Mouse (Mus musculus) frontal cortex, adult 2 months (tissue): ENCODE results near the gene Cdc42ep5. TPM values are rescaled to one million over a fixed set of nuclear protein-coding genes. Genes with fewer than 3 reads are reported as not detected.
"Not testable (repeated sequence)": the region's sequence is repeated elsewhere in the genome, so short reads cannot be mapped to it uniquely, and the experiment has no call there.

Source experiments
- DNase-seq, 2 experiments: peaks; one replicate each; pipeline ENCODE4 v3.0.0; 2022; ENCODE audit warnings: low spot score in 1 of 2; ENCODE audit errors: extremely low spot score in 1 of 2
- polyA plus RNA-seq: library from polyadenylated mRNA; depleted of rRNA; stranded (reverse); fragments of >200 nt; gene quantifications from 2 replicates; pipeline ENCODE4 v1.2.3, GENCODE M21; 2012; rRNA removed

Cdc42ep5 gene
- 3.5 and 3.9 TPM in 2 replicates for polyA plus RNA-seq

DNA sequence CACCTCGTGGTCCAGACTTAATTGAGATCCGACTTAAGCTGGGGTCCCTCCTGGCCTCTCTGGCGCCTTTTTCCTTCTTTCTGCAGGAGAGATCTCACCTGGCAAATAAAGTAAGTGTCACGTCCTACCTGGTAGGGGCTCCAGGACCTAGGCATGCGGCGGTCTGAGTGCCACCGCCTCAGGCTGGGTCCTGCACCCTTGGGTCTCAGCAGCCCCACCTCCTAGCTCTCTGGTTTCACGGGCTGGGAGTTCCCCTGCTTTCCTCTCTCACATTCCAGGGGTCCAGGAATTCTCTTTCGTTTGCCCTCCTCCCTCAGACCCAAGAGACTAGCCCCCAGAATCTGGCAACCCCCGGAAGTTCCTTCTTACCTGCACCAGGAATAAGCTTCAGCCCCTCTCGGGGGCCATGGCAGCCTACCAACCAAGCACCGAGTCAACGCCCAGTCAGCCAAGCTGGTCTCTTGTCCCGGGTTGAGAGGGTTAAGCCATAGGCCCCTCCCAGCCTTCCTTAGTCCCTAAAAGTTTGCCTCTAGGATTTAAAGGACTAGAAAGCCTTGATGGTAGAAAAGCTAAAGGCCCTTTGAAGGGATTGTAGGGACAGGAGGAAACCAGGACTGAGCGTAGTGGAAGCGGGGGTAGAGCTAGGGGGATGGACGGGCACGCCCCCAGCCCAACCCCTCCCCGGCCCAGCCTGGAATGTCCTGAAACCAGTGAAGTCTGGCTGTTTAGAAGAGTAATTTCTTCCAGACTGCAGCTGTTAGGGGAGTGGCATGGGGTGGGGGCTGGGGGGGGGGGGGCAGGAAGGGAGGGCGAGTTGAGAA lies at the start of gene Cdc42ep5:
TSS of gene Cdc42ep5 (minus strand) at position 771 of the 821 bp plus-strand sequence.
- no peak for DNase-seq

DNA sequence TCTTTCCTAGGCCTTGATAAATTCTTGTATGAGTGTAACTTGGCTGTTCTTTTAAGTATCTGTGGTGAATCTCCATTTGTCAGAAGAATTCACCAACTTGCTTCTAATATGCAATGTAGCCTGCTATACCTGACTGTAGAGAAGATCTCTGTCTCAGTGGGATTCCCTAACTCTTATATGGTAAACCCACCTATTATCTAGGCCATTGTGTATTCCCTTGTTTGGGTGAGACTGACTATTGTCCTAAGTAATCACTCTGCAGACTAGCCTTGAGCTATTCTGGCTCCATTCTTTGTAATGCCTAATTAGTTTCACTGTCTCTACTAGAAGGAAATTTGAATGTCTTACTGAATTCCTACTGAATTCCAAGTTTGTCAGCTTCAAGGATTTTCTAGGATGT lies 48.8 kb upstream of the Cdc42ep5 start:
- not testable (repeated sequence) for DNase-seq

DNA sequence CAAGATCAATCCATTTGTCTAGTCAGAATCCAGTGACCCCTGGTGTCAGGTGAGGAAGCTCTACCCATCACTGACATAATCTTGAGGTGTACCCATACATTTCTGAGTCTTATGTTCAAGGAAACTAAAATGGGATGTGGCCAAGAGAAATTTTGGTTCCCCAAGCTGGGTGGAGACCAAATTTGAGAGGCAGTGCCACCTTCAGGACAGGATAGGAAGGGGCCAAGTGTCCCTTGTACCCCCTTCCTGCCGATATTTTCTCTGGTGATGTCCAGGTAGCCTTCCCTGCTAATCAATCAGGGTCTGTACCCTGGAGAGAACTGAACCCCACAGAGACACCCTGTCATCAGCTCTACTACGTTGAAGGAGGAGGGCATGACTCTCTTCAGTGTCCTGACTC lies 44.0 kb upstream of the Cdc42ep5 start:
- no peak for DNase-seq

DNA sequence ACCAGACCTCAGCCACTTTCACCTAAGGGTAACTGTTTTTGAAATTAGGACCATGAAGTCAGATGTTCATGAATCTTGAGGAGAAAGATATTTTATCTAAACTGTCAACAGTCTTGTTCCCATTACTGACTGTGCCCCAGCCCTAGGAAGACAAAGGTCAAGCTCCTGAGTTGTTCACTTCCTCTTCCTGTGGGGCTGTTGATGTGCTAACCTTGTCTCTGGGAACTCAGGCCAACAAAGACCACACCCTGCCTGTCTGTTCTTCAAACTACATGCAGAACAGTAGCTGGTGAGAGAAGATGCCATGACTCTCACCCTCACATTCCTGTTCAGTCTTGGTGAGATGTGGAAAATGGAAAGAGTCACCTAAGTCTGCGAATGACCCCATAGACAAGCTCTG lies 42.5 kb upstream of the Cdc42ep5 start:
- no peak for DNase-seq

DNA sequence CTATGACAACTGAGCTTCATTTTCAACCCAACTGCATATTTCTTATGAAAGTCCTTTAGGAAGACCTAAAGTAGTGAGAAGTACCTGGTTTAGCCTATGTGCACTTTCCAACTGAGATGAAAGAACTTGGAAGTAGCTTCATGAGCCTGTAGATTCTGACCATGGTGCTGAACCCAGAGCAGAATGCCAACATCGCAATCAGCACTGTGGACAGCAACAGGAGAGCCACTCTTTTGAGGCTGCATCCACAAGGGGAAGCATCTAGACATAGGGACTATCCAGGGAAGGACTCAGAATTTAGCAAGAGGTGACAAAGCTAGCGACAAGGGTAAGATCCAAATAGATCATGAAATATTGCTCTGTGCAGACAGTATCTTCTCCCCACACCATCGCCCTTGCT lies 13.8 kb upstream of the Cdc42ep5 start:
- peak in 1 of 2 experiments; percentile 9 for DNase-seq

DNA sequence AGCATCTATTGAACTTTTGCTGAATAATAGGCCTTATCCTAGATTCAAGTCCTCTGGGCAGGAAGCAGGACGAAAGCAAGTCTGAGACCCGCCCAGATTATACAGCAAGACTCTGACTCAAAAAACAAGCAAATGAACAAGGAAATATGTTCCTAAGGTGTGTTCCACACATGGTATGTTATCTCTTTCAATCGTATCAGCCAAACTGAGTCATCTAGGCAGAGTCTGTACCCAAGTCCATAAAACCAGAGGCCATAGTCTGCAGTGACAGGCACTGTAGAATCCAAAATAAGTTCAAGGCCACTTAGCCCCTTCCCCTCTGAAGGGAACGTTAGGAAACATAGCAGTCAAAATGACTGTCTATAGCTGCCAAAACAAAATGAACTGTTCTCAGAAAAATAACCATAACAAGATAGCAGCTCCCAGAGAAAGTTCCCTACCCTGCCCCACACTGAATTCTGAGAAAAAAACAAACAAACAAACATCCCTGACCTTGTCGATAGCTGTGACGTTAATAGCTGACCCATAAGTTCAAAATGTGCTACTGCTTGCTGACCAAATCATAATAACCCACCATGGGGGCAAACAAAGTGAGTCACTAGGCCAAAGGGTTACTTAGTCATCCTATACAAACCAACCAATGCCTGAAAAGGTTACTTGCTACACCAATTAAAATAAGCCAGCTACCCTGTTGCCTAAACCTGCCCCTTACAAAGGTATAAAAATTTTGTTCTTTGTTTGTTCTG lies 5.7 kb upstream of the Cdc42ep5 start:
- DNase-seq = no peak

DNA sequence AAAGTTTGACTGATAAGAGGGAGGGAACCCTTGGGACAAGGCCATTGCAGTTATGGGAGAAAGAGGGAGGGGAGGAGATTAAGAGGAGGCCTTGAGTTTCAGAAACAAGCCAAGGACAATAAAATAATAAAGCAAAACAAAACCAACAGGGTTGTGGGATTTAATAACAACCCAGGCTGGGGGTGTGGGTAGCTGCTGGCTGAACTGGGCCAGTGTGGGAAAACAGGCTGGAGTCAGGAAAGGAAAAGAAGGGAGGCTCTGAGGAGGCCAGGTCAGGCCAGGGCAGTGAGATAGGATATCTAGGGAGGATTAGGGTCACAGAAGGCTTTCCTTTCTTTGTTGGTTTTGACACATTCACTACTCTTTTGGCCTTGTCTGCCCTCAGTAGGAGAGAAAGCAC lies 2.4 kb upstream of the Cdc42ep5 start:
- DNase-seq = no peak

DNA sequence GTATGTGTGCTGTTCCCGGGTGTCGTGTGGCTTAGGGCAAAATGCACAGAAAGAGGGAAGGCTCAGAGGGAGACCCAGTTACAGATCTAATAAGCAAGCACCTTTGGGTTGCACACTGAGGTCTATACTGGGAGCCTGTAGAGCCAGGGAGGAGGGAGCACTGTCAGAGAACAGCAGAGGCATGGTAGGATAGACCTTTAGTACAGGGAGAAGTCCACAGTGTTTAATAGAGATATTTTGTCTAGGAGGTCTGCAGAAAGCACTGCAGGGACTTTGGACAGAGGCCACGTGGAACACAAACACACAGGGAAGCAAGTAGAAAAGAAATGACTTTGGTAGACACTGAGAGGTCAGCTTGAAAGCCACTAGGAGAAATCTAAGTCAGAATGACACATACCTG lies 626 bp upstream of the Cdc42ep5 start:
- no peak for DNase-seq

DNA sequence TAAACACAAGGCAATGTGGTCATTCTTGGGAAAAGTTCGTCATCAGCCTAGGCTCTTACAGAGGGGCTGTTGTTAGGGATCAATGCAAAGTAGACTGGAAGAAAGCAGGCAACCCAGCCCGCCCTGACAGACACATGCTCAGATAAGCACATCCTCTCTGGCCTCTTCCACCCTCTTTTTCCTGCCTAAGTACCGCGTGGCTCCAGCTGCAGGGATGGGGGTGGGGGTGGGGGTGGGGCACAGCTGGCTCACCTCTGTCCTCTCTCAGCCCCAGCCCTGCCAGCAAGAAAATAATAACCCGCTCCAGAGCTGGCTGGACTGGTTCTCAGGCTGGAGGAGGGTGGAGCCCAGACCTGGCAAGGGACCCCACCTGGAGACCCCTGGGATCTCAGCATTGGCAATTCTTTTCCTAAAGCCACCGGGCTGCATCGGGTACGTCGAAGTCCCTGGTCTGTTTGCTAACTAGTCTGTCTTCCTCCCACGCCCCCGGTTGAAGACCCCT lies 1.0 kb downstream of the Cdc42ep5 start:
- no peak for DNase-seq

DNA sequence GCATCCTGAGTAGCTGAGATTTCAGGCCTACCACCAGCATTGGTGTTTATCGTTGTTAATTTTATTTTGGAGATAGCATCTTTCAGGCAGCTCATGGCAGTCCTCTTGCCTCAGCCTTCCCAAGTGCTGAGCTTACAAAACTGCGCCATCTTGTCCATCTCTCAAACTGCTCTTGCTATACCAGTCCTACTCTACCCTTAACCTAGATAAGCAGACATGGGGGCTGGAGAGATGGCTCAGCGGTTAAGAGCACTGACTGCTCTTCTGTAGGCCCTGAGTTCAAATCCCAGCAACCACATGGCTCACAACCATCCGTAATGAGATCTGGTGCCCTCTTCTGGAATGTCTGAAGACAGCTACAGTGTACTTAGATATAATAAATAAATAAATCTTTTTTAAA lies 3.1 kb downstream of the Cdc42ep5 start:
- not testable (repeated sequence) for DNase-seq

DNA sequence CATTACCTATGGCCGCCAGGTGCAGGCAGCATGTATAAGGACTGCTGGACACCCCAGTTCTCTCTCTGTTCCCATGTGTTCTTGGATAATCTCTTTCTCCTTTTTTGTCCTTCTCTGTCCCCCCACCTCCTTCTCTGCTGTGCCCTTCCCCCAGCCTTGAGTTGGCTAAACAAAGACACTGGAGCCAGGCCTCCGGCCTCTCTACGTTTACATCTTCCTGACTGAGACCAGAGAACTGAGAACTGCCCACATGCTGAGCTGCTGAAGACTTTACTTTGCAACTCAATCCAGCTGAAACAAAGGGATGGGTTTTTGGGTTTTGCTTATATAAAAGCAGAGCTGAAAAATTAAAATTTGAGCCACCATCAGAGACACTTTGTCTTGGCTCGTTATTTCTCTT lies 9.7 kb downstream of the Cdc42ep5 start:
- DNase-seq = no peak

DNA sequence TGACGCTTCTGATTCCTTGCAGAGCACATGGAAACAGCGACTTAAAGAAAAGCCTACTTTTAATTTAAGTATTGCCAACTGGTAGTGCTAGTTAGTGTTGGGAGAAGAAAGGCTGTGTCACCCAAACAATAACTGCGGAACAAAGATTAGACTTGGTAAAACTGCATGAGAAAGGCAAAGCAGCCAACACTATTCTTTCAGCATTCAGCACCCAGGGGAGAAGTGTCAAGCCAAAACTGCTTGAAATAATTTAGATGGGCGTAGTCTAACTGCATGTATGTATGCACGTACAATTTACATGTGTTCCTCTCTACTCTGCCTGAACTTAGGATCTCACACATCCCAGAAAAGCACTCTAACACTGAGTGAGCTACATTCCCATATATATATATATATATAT lies 10.3 kb downstream of the Cdc42ep5 start:
- no peak for DNase-seq

DNA sequence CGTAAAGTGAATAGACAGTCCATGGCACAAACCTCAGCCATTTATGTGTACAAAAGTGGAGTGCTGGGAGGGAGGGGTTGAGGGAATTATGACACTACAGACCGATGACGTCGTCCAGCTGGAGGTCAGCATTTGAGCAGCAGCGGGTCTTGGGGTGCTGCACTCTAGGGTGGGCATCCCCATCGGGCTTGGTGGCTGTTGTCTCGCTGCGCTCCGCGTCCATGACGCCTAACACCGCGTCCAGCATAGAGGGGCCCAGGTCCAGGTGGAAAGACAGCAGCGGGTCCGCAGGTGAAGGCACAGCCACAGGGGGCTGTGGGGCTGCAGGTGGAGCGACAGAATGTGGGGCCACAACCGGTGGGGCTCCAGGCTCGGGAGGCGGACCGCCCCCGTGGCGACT lies 13.4 kb downstream of the Cdc42ep5 start:
- DNase-seq = no peak

DNA sequence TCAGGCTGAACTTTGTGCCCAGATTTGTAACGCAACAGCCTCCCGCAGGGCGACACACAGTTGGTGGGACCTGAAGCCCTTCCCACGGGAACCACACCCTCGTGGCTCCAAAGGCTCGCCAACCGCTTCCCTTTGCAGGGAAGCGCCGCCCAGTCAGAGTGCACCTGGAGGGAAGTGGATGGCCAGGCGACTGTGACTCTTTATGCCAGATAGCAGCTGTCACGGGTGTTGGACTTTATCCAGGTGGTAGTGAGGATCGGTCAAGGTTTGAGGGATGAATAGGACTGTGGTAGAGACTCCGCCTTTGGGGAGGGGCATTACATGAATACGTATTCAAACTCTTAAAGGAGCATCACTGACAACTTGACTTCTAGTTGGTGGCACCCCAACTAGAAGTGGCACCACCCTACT lies 13.8 kb downstream of the Cdc42ep5 start:
- DNase-seq = peak in 1 of 2 experiments; percentile 64

DNA sequence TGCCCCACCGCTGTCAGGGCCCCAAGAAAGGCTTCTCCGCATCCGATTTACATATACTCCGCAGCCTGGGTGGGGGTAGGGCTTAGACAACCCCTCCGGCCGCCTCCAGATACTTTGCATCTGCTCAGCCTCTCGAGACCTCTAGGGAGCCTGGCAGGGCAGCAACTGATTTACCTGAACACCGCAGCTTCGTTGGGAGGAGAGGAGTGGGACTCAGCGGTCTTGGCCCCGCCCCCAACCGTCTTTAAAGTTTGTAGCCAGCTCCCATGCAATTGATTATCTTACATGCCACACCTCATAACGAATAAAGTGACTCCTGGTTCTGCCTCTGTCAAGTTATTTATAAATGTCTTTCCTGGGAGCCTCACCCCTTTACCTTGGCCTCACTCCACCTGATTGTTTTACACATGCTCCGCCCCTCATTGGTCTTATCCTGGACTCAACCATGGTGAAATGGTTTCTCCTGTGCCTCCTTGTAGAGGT lies 14.6 kb downstream of the Cdc42ep5 start, which contains the start of gene Leng9:
TSS of gene Leng9 (minus strand) at position 316 of the 483 bp plus-strand sequence.
- DNase-seq = no peak

DNA sequence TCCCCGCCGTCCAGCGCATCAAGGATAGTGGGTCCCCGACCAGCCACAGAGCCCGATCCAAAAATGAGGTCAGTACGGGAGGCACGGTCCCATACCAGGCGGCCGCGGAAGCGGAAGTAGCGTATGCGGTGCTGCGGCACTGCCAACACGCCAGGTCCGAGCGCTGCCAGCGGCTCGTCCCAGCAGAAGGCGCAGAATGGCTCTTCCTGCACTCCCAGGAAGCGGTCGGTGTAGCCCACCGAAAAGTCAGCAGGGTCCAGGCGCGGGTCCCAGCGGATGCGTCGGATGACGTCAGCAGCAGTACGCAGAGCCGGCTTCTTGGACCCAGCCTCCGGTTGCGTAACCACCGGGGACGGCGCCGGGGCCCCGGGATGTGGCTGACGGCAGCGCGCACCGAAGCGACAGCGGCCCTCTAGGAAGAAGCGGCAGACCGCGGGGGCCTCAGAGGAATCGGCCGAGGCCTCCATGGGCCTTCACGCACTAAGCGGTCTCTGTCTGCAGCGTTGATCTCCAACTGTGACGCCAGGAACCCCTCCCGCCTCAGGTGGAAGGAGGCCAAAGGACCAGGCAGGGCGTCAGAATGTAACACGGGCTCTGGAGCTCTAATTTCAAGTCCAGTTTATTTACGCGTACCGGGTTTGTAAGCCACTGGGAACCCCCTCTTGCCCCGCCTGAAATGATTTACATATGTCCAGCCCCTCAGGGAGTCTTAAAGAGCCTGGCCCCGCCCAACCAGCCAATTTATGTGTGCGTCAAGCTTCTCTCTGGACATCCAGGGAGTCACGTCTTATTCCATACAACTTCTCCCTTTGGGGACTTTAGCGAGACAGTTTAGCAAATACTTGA lies 15.2 kb downstream of the Cdc42ep5 start:
- DNase-seq = peak in 1 of 2 experiments; percentile 85

DNA sequence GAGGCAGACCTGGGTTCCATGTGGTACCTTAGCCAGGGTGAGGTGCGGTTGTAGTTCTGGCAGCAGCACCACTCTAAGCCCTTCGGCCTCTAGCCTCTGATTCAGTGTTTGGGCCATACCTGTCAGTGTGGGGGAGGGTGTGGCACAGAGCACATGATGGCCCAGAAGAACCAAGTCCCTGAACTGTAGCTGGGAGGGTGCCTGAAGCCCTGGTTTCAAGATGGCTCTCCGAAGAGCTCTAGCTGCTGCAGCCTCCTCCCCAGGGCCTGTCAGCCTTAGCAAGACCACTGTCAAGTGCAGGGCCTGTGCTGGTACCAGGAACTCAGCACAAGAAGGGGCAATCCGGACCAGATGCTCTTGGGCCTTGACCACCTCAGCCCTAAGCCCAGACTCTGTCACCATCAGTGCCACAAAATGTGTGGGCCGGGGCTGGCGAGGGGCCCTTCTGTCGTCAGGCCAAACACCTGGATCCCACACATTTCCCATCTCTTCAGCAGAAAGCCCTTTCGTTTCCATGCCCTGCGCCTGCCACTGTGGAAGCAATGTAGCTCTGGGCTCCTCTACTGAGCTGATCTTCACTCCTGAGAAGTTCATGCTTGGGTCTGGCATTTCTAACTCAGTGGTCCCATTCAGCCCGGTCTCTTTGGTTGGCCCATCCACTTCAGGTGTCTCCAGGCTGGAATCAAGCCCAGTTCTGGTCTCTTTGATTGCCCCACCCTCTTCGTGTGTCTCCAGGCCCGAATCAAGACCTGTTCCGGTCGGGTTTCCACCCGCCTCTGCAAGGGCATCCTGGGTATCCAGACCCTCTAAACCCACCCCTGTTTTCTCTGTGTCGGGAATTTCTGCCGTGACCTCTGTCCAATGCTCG lies 16.1 kb downstream of the Cdc42ep5 start:
- no peak for DNase-seq

DNA sequence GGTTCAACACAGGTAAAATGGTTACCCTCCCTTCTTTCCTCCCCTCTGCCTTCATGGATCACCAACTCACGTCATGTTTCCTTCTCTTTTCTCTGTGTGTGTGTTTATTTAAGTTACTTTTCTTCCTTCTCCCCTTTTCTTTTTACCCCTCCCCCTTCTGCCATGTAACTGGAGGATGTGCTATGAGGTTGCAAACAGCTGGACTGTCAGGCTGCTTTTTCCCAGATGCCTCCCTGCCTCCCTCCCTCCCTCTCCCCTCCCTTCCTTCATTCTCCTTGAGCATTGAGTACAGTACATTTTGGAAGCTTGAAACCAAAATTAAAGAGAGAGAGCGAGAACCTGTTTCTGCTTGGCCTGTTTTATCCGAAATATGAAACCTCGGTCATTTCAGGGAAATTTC lies 16.8 kb downstream of the Cdc42ep5 start:
- no peak for DNase-seq

DNA sequence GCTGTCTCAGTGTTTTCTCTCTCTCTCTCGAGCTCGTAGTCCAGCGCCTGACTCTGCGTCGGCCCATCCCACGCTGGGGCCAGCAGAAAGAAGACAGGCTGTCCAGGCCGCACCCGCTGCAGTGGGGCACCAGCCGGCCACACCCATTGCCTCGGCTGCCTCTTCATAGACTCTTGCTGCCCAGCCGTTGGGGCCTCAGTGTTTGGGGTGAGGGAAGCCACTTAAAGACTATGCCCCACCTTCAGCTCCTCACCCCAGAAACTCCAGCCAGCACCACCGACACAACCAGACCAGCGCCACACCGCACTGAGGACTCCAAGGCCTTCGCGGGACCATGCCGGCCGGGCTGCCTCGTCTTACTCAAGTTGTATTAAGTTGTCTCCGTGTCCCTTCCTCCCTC lies 17.3 kb downstream of the Cdc42ep5 start:
- DNase-seq = no peak
